ENCODE assay signal across 28 mouse cellular contexts in the genomic region with DNA sequence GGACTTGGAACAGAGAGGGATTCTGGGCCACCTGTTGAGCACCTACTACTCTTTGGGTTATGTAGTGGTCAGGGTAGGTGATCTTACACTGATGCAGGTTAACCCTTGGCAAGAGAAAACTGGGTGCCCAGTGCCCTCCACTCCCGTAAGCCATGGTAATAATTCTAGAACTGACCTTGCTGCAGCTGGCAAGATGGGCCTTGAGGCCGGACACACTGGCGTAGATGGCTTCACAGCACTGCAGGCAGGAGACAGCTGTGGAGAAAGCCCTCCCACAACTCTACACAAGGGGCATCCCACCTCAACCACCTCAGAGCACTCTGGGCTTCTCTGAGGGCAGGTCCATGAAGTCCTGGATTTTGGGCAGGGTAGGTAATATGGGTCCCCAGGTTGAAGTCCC. TPM values are rescaled to one million over a fixed set of nuclear protein-coding genes. Genes with fewer than 3 reads are reported as not detected.
DNase-seq lines count a peak whose midpoint lies in the region; ATAC-seq lines count a peak whose summit lies in the region.
"Had no signal": no experiment of that assay in that cellular context is flagged by ENCODE, and none has a peak within 500 bp of the region (broad histone marks: within the 10 kb centered on the region; RNA-seq: fewer than 3 reads in every experiment).

No protein-coding gene starts in this region.

- H3K9ac ChIP-seq in intestine, embryonic 14.5 days (ENCODE audit: low read length) = no peak overlapping the region
- no peak overlapping the region for H3K9ac ChIP-seq in intestine, embryonic 15.5 days
- H3K9ac ChIP-seq: embryonic facial prominence, embryonic 12.5 days; embryonic facial prominence, embryonic 15.5 days; forebrain, embryonic 12.5 days; forebrain, embryonic 15.5 days; heart, embryonic 12.5 days; heart, embryonic 15.5 days; hindbrain, embryonic 14.5 days had no signal

- H3K36me3 ChIP-seq in intestine, embryonic 14.5 days (ENCODE audit: control insufficient read depth, insufficient read depth, low read length) = peaks cover 74% of the 10 kb centered on the region
- peaks cover 46% of the 10 kb centered on the region for H3K36me3 ChIP-seq in intestine, embryonic 15.5 days
- peaks cover 79% of the 10 kb centered on the region for H3K36me3 ChIP-seq in limb, embryonic 10.5 days

- ATAC-seq in intestine, embryonic 14.5 days (replicated peaks; ENCODE audit: low FRiP score, low TSS enrichment, low read depth) = no peak
- no peak for ATAC-seq in intestine, embryonic 15.5 days
- ATAC-seq: forebrain, embryonic 15.5 days; hindbrain, postnatal 0 days; inflammation-experienced regulatory T-cells, adult 6 months; Patski had no signal

- peaks cover 6% of the 10 kb centered on the region; the same call in 1 of the 2 replicates for H3K4me1 ChIP-seq in intestine, embryonic 14.5 days (replicated peaks; ENCODE audit: control insufficient read depth, insufficient read depth, low read length)
- H3K4me1 ChIP-seq in intestine, embryonic 15.5 days (replicated peaks) = peaks cover 7% of the 10 kb centered on the region
- H3K4me1 ChIP-seq in limb, embryonic 10.5 days = peaks cover 11% of the 10 kb centered on the region

- H3K27ac ChIP-seq in intestine, embryonic 14.5 days (ENCODE audit: low read depth) = no peak overlapping the region
- no peak overlapping the region for H3K27ac ChIP-seq in intestine, embryonic 15.5 days
- no peak overlapping the region for H3K27ac ChIP-seq in limb, embryonic 10.5 days
- H3K27ac ChIP-seq: embryonic facial prominence, embryonic 12.5 days; embryonic facial prominence, embryonic 15.5 days; forebrain, embryonic 12.5 days; forebrain, embryonic 15.5 days; heart, embryonic 15.5 days; hindbrain, embryonic 14.5 days; hindbrain, postnatal 0 days had no signal

- no peaks in the 10 kb centered on the region for H3K27me3 ChIP-seq in intestine, embryonic 14.5 days (replicated peaks; ENCODE audit: control insufficient read depth, insufficient read depth, low read length)
- H3K27me3 ChIP-seq in intestine, embryonic 15.5 days (replicated peaks) = no peaks in the 10 kb centered on the region
- H3K27me3 ChIP-seq in limb, embryonic 10.5 days (ENCODE audit: low read depth, poor library complexity, severe bottlenecking) = no peaks in the 10 kb centered on the region
- H3K27me3 ChIP-seq: CH12.LX; embryonic facial prominence, embryonic 12.5 days; embryonic facial prominence, embryonic 15.5 days; forebrain, embryonic 12.5 days; forebrain, embryonic 15.5 days; heart, embryonic 12.5 days; heart, embryonic 15.5 days; Patski had no signal

- WGBS in intestine, embryonic 14.5 days = 98% methylated on average over 3 of the region's 3 CpGs
- WGBS in intestine, embryonic 15.5 days = 96% methylated on average over 3 of the region's 3 CpGs
- 94% methylated on average over 3 of the region's 3 CpGs for WGBS in limb, embryonic 10.5 days

- no peaks in the 10 kb centered on the region for H3K9me3 ChIP-seq in intestine, embryonic 14.5 days (ENCODE audit: control insufficient read depth, low read length)
- H3K9me3 ChIP-seq in intestine, embryonic 15.5 days = no peaks in the 10 kb centered on the region
- H3K9me3 ChIP-seq in limb, embryonic 10.5 days (replicated peaks) = no peaks in the 10 kb centered on the region
- H3K9me3 ChIP-seq: embryonic facial prominence, embryonic 12.5 days; embryonic facial prominence, embryonic 15.5 days; forebrain, embryonic 12.5 days; forebrain, embryonic 15.5 days; G1E; heart, embryonic 12.5 days; heart, embryonic 15.5 days had no signal

- H3K4me3 ChIP-seq in intestine, embryonic 14.5 days (ENCODE audit: low read depth, low read length) = no peak overlapping the region
- no peak overlapping the region for H3K4me3 ChIP-seq in intestine, embryonic 15.5 days (replicated peaks)
- H3K4me3 ChIP-seq in limb, embryonic 10.5 days = no peak overlapping the region
- H3K4me3 ChIP-seq: embryonic facial prominence, embryonic 12.5 days; embryonic facial prominence, embryonic 15.5 days; forebrain, embryonic 12.5 days; forebrain, embryonic 15.5 days; heart, embryonic 12.5 days; heart, embryonic 15.5 days had no signal

- H3K4me2 ChIP-seq in intestine, embryonic 14.5 days (ENCODE audit: low read length) = no peak overlapping the region
- no peak overlapping the region for H3K4me2 ChIP-seq in intestine, embryonic 15.5 days (replicated peaks)
- H3K4me2 ChIP-seq: embryonic facial prominence, embryonic 12.5 days; embryonic facial prominence, embryonic 15.5 days; forebrain, embryonic 12.5 days; forebrain, embryonic 15.5 days; heart, embryonic 12.5 days; heart, embryonic 15.5 days; hindbrain, embryonic 14.5 days had no signal

- DNase-seq in cerebellum, adult 11-12 months = peak; percentile 35
- DNase-seq in cerebellum, adult 9-10 months = no peak
- peak; percentile 46 for DNase-seq in intestine, embryonic 14.5 days (ENCODE audit: low spot score)
- DNase-seq in right cerebral cortex, postnatal 4 days = peak; percentile 1
- DNase-seq in right cerebral cortex, adult 18-20 months = no peak
- peak; percentile 22 for DNase-seq in limb, embryonic 10.5 days (ENCODE audit: low spot score)
- DNase-seq: adrenal gland, postnatal 10 days; B cell, adult 2 months; cerebellum, adult 18-20 months; cerebellum, adult 9-11 months; cerebellum, postnatal 25 days; gastrocnemius, postnatal 10 days; heart, adult 18-20 months; heart, postnatal 14 days; heart, postnatal 4 days had no signal

RNA-seq across cellular contexts. Expression of a gene that starts 1.4 kb away (rescaled TPM):
- polyA plus RNA-seq in intestine, embryonic 14.5 days (2014; fragmentation: Nextera tagmentation; extraction: Ambion mirVana) = 62.8 and 65.1 TPM in 2 replicates
- polyA plus RNA-seq in intestine, embryonic 15.5 days (2015; fragmentation: Nextera tagmentation; extraction: Ambion mirVana) = 57.4 and 64.7 TPM in 2 replicates
- polyA plus RNA-seq in limb, embryonic 10.5 days (2016; fragmentation: Nextera tagmentation; extraction: Ambion mirVana) = 36.6 and 44.1 TPM in 2 replicates

RNA-seq across cellular contexts. Expression of a gene that starts 5.5 kb away (rescaled TPM):
- 53.6 and 59.9 TPM in 2 replicates for polyA plus RNA-seq in intestine, embryonic 14.5 days (2014; fragmentation: Nextera tagmentation; extraction: Ambion mirVana)
- 50.5 and 51.9 TPM in 2 replicates for polyA plus RNA-seq in intestine, embryonic 15.5 days (2015; fragmentation: Nextera tagmentation; extraction: Ambion mirVana)
- 79.4 and 80.5 TPM in 2 replicates for polyA plus RNA-seq in limb, embryonic 10.5 days (2016; fragmentation: Nextera tagmentation; extraction: Ambion mirVana)

RNA-seq across cellular contexts. Expression of a gene that starts 6.5 kb away (rescaled TPM):
- polyA plus RNA-seq in intestine, embryonic 14.5 days (2014; fragmentation: Nextera tagmentation; extraction: Ambion mirVana) = 35.0 TPM in 2 replicates
- 32.0 and 34.2 TPM in 2 replicates for polyA plus RNA-seq in intestine, embryonic 15.5 days (2015; fragmentation: Nextera tagmentation; extraction: Ambion mirVana)
- polyA plus RNA-seq in limb, embryonic 10.5 days (2016; fragmentation: Nextera tagmentation; extraction: Ambion mirVana) = 37.5 and 57.7 TPM in 2 replicates

RNA-seq across cellular contexts. Expression of a gene that starts 12.9 kb away (rescaled TPM):
- polyA plus RNA-seq in intestine, embryonic 14.5 days (2014; fragmentation: Nextera tagmentation; extraction: Ambion mirVana) = 25.4 and 26.4 TPM in 2 replicates
- 22.3 and 22.7 TPM in 2 replicates for polyA plus RNA-seq in intestine, embryonic 15.5 days (2015; fragmentation: Nextera tagmentation; extraction: Ambion mirVana)
- polyA plus RNA-seq in limb, embryonic 10.5 days (2016; fragmentation: Nextera tagmentation; extraction: Ambion mirVana) = 12.0 and 17.2 TPM in 2 replicates

Comparison
In these comparisons a context has a peak if more than half of its experiments do, and no peak if none do; other contexts are left out.
1. DNase-seq: peak in cerebellum, adult 11-12 months (single experiment), intestine, embryonic 14.5 days (single experiment), right cerebral cortex, postnatal 4 days (single experiment) and limb, embryonic 10.5 days (single experiment); none in cerebellum, adult 9-10 months (single experiment) and right cerebral cortex, adult 18-20 months (single experiment).